Comparison of ENCODE assay signal across 8 mouse cellular contexts in genomic region chr11:106491393-106491792, GRCm38 (mm10). TPM values are rescaled to one million over a fixed set of nuclear protein-coding genes. Genes with fewer than 3 reads are reported as not detected.
DNase-seq lines count a peak whose midpoint lies in the region; ATAC-seq and TF ChIP-seq lines count a peak whose summit lies in the region.

No protein-coding gene starts in this region.

- no peaks in the 10 kb centered on the region for H3K9me3 ChIP-seq in embryonic facial prominence, embryonic 11.5 days (replicated peaks; ENCODE audit: control insufficient read depth, low read length)
- no peaks in the 10 kb centered on the region for H3K9me3 ChIP-seq in forebrain, embryonic 12.5 days

- no peaks in the 10 kb centered on the region for H3K27me3 ChIP-seq in embryonic facial prominence, embryonic 11.5 days (ENCODE audit: control insufficient read depth, insufficient read depth, low read length)
- H3K27me3 ChIP-seq in forebrain, embryonic 12.5 days, result 0 out of 2 replicates have a peak, but pooled peaks cover 3% of the 10 kb centered on the region

- H3K9ac ChIP-seq in embryonic facial prominence, embryonic 11.5 days (replicated peaks; ENCODE audit: low read length), result no peak overlapping the region
- H3K9ac ChIP-seq in forebrain, embryonic 12.5 days, result no peak overlapping the region

- no peaks in the 10 kb centered on the region for H3K36me3 ChIP-seq in embryonic facial prominence, embryonic 11.5 days (replicated peaks; ENCODE audit: control insufficient read depth, insufficient read depth, low read depth, low read length)
- no peaks in the 10 kb centered on the region for H3K36me3 ChIP-seq in forebrain, embryonic 12.5 days (replicated peaks)

- peak; percentile 82 for TF ChIP-seq CTCF in layer of hippocampus, adult 2 months (conservative IDR thresholded peaks at IDR 0.05)

- H3K4me3 ChIP-seq in layer of hippocampus, adult 2 months, result no peak overlapping the region
- no peak overlapping the region for H3K4me3 ChIP-seq in embryonic facial prominence, embryonic 11.5 days (ENCODE audit: low read depth, low read length)
- no peak overlapping the region for H3K4me3 ChIP-seq in forebrain, embryonic 12.5 days (replicated peaks)

- ATAC-seq in CD4-positive, CD25-positive, alpha-beta regulatory T cell, adult 4 months, result peak; percentile 48
- ATAC-seq in embryonic facial prominence, embryonic 11.5 days (replicated peaks; ENCODE audit: insufficient number of reproducible peaks, low FRiP score, low TSS enrichment, low read depth), result no peak
- ATAC-seq in neutrophil, adult 5-6 weeks (ENCODE audit: extremely low read depth, insufficient number of reproducible peaks, low FRiP score, poor library complexity, severe bottlenecking), result peak; percentile 68
- no peak for ATAC-seq in forebrain, embryonic 12.5 days (ENCODE audit: low FRiP score)

- H3K27ac ChIP-seq in layer of hippocampus, adult 2 months, result no peak overlapping the region
- no peak overlapping the region for H3K27ac ChIP-seq in embryonic facial prominence, embryonic 11.5 days (replicated peaks; ENCODE audit: low read depth, low read length)
- no peak overlapping the region for H3K27ac ChIP-seq in forebrain, embryonic 12.5 days

- H3K4me1 ChIP-seq in embryonic facial prominence, embryonic 11.5 days (ENCODE audit: control insufficient read depth, insufficient read depth, low read length), result no peaks in the 10 kb centered on the region
- H3K4me1 ChIP-seq in forebrain, embryonic 12.5 days, result peaks cover 8% of the 10 kb centered on the region

- peak; percentile 45 to 52 for DNase-seq in layer of hippocampus, adult 2 months (ENCODE audit: low spot score in 2 of 2)
- DNase-seq in layer of hippocampus, adult 11-12 months (ENCODE audit: low spot score), result no peak
- DNase-seq in adrenal gland, postnatal 10 days, result peak; percentile 75
- DNase-seq in embryonic facial prominence, embryonic 11.5 days (ENCODE audit: low spot score), result peak; percentile 94
- DNase-seq in kidney, postnatal 25 days, result peak; percentile 78 to 79

- no peak overlapping the region for H3K4me2 ChIP-seq in embryonic facial prominence, embryonic 11.5 days (ENCODE audit: low read depth, low read length)
- H3K4me2 ChIP-seq in forebrain, embryonic 12.5 days, result no peak overlapping the region

- 3% methylated on average over 3 of the region's 3 CpGs for whole genome bisulfite sequencing in embryonic facial prominence, embryonic 11.5 days
- 2% methylated on average over 3 of the region's 3 CpGs for WGBS in forebrain, embryonic 12.5 days

RNA-seq across cellular contexts. Expression of gene Ern1, which starts 3.7 kb away (rescaled TPM):
- 10 to 100 TPM; 11.2 to 11.8 TPM for total RNA-seq in layer of hippocampus, adult 2 months (2021)
- polyA plus RNA-seq in CD4-positive, CD25-positive, alpha-beta regulatory T cell, adult 4 months (2017; shearing (Covaris generic)), result 1 to 10 TPM; 1.3 to 2.3 TPM
- 10 to 100 TPM; 54.8 to 63.0 TPM for total RNA-seq in adrenal gland, postnatal 10 days (2021)
- 3.0 and 3.8 TPM in 2 replicates for polyA plus RNA-seq in embryonic facial prominence, embryonic 11.5 days (2014; fragmentation: Nextera tagmentation; extraction: Ambion mirVana)
- 18.6 and 23.6 TPM in 2 replicates for total RNA-seq in neutrophil, adult 5-6 weeks (2017)
- polyA plus RNA-seq in forebrain, embryonic 12.5 days (2016; fragmentation: Nextera tagmentation; extraction: Ambion mirVana), result 6.6 and 8.6 TPM in 2 replicates

Comparison
In these comparisons a context has a peak if more than half of its experiments do, and no peak if none do; other contexts are left out.
1. ATAC-seq: peak in CD4-positive, CD25-positive, alpha-beta regulatory T cell, adult 4 months (single experiment) and neutrophil, adult 5-6 weeks (single experiment); none in embryonic facial prominence, embryonic 11.5 days (single experiment) and forebrain, embryonic 12.5 days (single experiment).